Comparison of ENCODE assay signal across 14 mouse cellular contexts in the genomic region with DNA sequence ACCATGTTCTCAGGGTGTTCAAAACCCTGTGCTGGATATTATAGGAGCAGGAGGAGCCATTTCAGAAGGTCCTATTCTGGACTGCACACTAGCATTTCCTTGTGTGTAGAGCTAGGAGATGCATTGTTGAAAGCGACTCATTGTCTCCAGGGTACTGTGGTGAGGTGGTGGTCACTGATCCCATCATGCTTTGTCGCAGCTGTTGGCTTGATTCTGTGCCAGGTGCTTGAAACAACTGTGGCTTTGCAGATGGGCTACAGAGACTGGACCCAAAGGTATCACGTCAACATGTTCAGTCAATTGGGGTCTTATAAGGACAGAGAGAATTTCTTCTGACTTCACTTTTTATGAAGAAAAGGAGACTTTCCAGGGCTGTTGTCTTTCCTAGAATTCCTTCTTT.
A peak's percentile ranks its signal among the peaks of the same experiment; 100 is the strongest.
DNase-seq lines count a peak whose midpoint lies in the region; ATAC-seq and TF ChIP-seq lines count a peak whose summit lies in the region.
"Had no signal": no experiment of that assay in that cellular context is flagged by ENCODE, and none has a peak within 500 bp of the region (broad histone marks: within the 10 kb centered on the region; RNA-seq: fewer than 3 reads in every experiment).

No protein-coding gene starts in this region.

- no peak for TF ChIP-seq CTCF in left cerebral cortex, adult 2 months (IDR thresholded peaks at IDR 0.05)

- no peak for ATAC-seq in erythroblast, adult 5-6 weeks (replicated peaks; ENCODE audit: low FRiP score, poor library complexity, severe bottlenecking)

- no peak overlapping the region for H3K27ac ChIP-seq in left cerebral cortex, adult 2 months
- H3K27ac ChIP-seq: hindbrain, embryonic 13.5 days; kidney, postnatal 0 days; macrophage had no signal

- DNase-seq in adrenal gland, postnatal 14 days = peak; percentile 4
- no peak for DNase-seq in adrenal gland, postnatal 4 days (ENCODE audit: low spot score in 2 of 2)
- DNase-seq in left cerebral cortex, postnatal 4 days = peak; percentile 37
- DNase-seq in left cerebral cortex, adult 2 months (ENCODE audit: extremely low spot score in 1 of 2, low spot score in 2 of 2) = no peak
- peak; percentile 40 to 48 for DNase-seq in gastrocnemius, adult 8-10 months (ENCODE audit: low spot score in 2 of 2)
- peak; percentile 52 for DNase-seq in heart, postnatal 4 days
- no peak for DNase-seq in left cerebral cortex, adult 11 months (ENCODE audit: low spot score)
- DNase-seq: layer of hippocampus, postnatal 36 days; spleen, adult 18-20 months had no signal

- intact Hi-C loops in left cerebral cortex, postnatal 4 days (cut with DNase I) = no loop called here
- intact Hi-C loops in left cerebral cortex, adult 2 months (cut with DNase I) = no loop called here

- no peak overlapping the region for H3K4me3 ChIP-seq in left cerebral cortex, adult 2 months
- H3K4me3 ChIP-seq: erythroblast, embryonic 14.5 days; hindbrain, embryonic 13.5 days had no signal

Comparison
In these comparisons a context has a peak if more than half of its experiments do, and no peak if none do; other contexts are left out.
1. DNase-seq: peak in adrenal gland, postnatal 14 days (single experiment), left cerebral cortex, postnatal 4 days (single experiment), gastrocnemius, adult 8-10 months (2 of 2) and heart, postnatal 4 days (single experiment); none in adrenal gland, postnatal 4 days (0 of 2), left cerebral cortex, adult 2 months (0 of 2) and left cerebral cortex, adult 11 months (single experiment).